Mouse (Mus musculus) liver, postnatal 0 days (tissue): Measurements from ENCODE around the gene Ncoa7. TPM values are rescaled to one million over a fixed set of nuclear protein-coding genes. Genes with fewer than 3 reads are reported as not detected.

Experiments used
- ATAC-seq: fragments of 200-750 bp; cut with Nextera tagmentation; 2 replicates; pipeline ENCODE4 v1.8.0; 2017; ENCODE audit warnings: mild to moderate bottlenecking, moderate library complexity
- DNase-seq: peaks from one replicate; pipeline ENCODE4 v3.0.0-alpha.2; 2016
- H3K27ac ChIP-seq: fragments of 300-500 bp; sonication (generic); 2 replicates; pipeline ENCODE4 v1.5.1; 2014; ENCODE audit warnings: antibody characterized with exemption, moderate library complexity, mild to moderate bottlenecking, low read depth
- H3K27me3 ChIP-seq: fragments of 300-500 bp; sonication (generic); 2 replicates; pipeline ENCODE4 v1.6.1; 2014; ENCODE audit warnings: low read length, control low read depth, mixed read lengths; ENCODE audit not compliant: insufficient read depth
- H3K36me3 ChIP-seq: fragments of 300-500 bp; sonication (generic); replicated peaks from 2 replicates; pipeline ENCODE4 v1.6.1; 2014; ENCODE audit warnings: mild to moderate bottlenecking, control low read depth, low read length, moderate library complexity, mixed read lengths; ENCODE audit not compliant: insufficient read depth
- H3K4me1 ChIP-seq: fragments of 300-500 bp; sonication (generic); 2 replicates; pipeline ENCODE4 v1.6.1; 2014; ENCODE audit warnings: antibody characterized with exemption, mild to moderate bottlenecking, control low read depth; ENCODE audit not compliant: insufficient read depth
- H3K4me2 ChIP-seq: fragments of 300-500 bp; sonication (generic); 2 replicates; pipeline ENCODE4 v1.6.1; 2014; ENCODE audit warnings: low read depth, mild to moderate bottlenecking, low read length, moderate library complexity, mixed read lengths
- H3K4me3 ChIP-seq: fragments of 300-500 bp; sonication (generic); 2 replicates; pipeline ENCODE4 v1.5.1; 2014; ENCODE audit warnings: low read depth, low read length
- H3K9ac ChIP-seq: fragments of 300-500 bp; sonication (generic); replicated peaks from 2 replicates; pipeline ENCODE4 v1.6.1; 2014; ENCODE audit warnings: mild to moderate bottlenecking, moderate library complexity
- H3K9me3 ChIP-seq: fragments of 300-500 bp; sonication (generic); 2 replicates; pipeline ENCODE4 v1.6.1; 2016; ENCODE audit warnings: mild to moderate bottlenecking, control low read depth, low read length, mixed read lengths
- CTCF ChIP-seq: sonication (generic); IDR thresholded peaks from 2 replicates; pipeline ENCODE4 v1.5.1; 2016; ENCODE audit warnings: antibody characterized with exemption, low read depth
- EP300 ChIP-seq: IDR thresholded peaks from 2 replicates; pipeline ENCODE4 v1.6.1; 2016; ENCODE audit warnings: antibody characterized with exemption, low read depth, mild to moderate bottlenecking
- WGBS: fragments of 180-500 bp; shearing (Covaris S2); extraction: QIAGEN DNeasy Blood & Tissue Kit; methylation state at CpG from one replicate; pipeline ENCODE4 v1.1.7; 2014; ENCODE audit not compliant: insufficient replicate concordance; 5-methylcytosine and 5-hydroxymethylcytosine counted together
- polyA plus RNA-seq: library from polyadenylated mRNA; unstranded; fragments of >200 nt; fragmentation: Nextera tagmentation; extraction: Ambion mirVana; gene quantifications from 2 replicates; pipeline ENCODE4 v1.2.1, GENCODE M21; 2015

Ncoa7 gene
- polyA plus RNA-seq, 1 experiment from 2014 or later = 6.4 TPM

GRCm38 (mm10) chr10:30600094-30600534 lies 203.0 kb downstream of the Ncoa7 start:
- Histone ChIP-seq H3K9me3 (no peaks in the 10 kb centered on the region), H3K4me3 (peak overlapping the region; percentile 82), H3K36me3 (peaks cover 5% of the 10 kb centered on the region), H3K27me3 (no peaks in the 10 kb centered on the region), H3K4me1 (peaks cover 10% of the 10 kb centered on the region), H3K4me2 (peak overlapping the region; percentile 96), H3K9ac (peak overlapping the region; percentile 78), H3K27ac (peak overlapping the region; percentile 80)
- DNase-seq (no peak), ATAC-seq (peak; percentile 75)
- WGBS = under 1% methylated on average over 27 of the region's 27 CpGs
- no peak for TF ChIP-seq CTCF

DNA sequence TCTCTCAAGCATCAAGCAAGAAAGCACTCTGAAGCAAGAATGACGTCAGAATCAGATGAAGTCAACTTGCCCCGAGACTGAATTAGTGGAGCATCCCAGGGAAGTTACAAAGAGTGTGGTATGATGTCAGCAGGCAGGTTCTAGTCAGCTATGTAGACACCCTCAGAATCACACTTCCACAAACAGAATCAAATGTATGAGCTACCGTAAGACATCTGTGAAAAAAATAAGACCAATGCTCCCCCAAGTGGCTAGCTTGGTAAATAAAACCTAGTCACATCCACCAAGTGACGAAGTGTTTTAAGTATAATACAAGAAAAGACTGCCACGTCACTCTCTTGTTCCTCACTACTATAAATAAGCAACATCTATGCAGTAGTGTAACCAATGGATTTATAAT lies 216.1 kb downstream of the Ncoa7 start:
- Histone ChIP-seq H3K4me3 (no peak overlapping the region), H3K27me3 (no peaks in the 10 kb centered on the region), H3K9me3 (no peaks in the 10 kb centered on the region), H3K27ac (no peak overlapping the region), H3K36me3 (peaks cover 9% of the 10 kb centered on the region), H3K4me2 (no peak overlapping the region), H3K9ac (no peak overlapping the region), H3K4me1 (no peaks in the 10 kb centered on the region)
- TF ChIP-seq CTCF = peak; percentile 22; the same call in 1 of the 2 replicates
- no peak for TF ChIP-seq EP300
- ATAC-seq = no peak
- DNase-seq = no peak
- 69% methylated on average over 5 of the region's 5 CpGs for WGBS

- no peaks in the 10 kb centered on the region for H3K27me3 ChIP-seq
- no peaks in the 10 kb centered on the region for H3K4me1 ChIP-seq
- H3K4me2 ChIP-seq = no peak overlapping the region
- no peak overlapping the region for H3K4me3 ChIP-seq
- ATAC-seq (no peak), DNase-seq (no peak)
- H3K36me3 ChIP-seq = peaks cover 9% of the 10 kb centered on the region
- no peak overlapping the region for H3K9ac ChIP-seq
- no peak overlapping the region for H3K27ac ChIP-seq
- 71% methylated on average over 1 of the region's 1 CpGs for WGBS
- no peak for TF ChIP-seq EP300
- no peaks in the 10 kb centered on the region for H3K9me3 ChIP-seq
Observed at GRCm38 (mm10) chr10:30585691-30586090, 217.4 kb downstream of the Ncoa7 start.

Other genes with a start within 250 kb of the Ncoa7 start
- 9.9 and 10.2 TPM in 2 replicates for gene Trmt11, start 202.6 kb downstream of the Ncoa7 start, polyA plus RNA-seq
- 38.9 and 39.5 TPM in 2 replicates for gene Hint3, start 173.7 kb downstream of the Ncoa7 start, polyA plus RNA-seq
- 0.12 and 0.20 TPM in 2 replicates for gene Hey2, start 39.5 kb upstream of the Ncoa7 start, polyA plus RNA-seq